Mouse (Mus musculus) kidney, adult 2 months (tissue): ENCODE measurements at regions not wholly inside any gene's neighbourhood (a gene's known extent, or its start where the extent isn't known, plus 50 kb on each side); places are given as distances from the start of the nearest gene placed in this dataset.

Experiments
- CTCF ChIP-seq: fragments of 200-500 bp; conservative IDR thresholded peaks from 2 replicates; pipeline ENCODE4 v1.5.1; 2011; ENCODE audit warnings: low read depth, mild to moderate bottlenecking, control low read depth, low read length, moderate library complexity, mixed read lengths; ENCODE audit not compliant: insufficient read depth, insufficient read length
- POLR2A ChIP-seq: fragments of 200-500 bp; IDR thresholded peaks from one replicate; pipeline ENCODE4 v1.6.1; 2011; ENCODE audit warnings: low read depth, low read length, control low read depth

DNA sequence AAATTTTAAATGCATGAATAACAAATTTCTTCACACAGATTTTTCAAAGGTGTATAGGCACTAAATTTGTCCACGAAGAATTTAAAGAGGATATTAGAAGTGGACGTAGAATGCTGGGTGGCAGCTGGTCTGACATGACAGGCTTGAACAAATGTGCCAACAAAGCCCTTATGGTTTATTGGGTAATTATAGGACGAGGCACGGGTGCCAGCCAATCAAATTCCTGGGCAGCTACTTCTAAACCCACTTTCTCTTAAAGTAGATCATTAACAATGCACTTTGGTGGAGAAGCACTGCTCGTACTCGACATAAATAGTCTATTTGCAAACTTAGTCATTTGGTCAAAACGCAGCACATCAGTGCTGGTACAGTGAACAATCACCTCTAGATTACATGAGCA lies 626.4 kb downstream of the 1700064H15Rik start:
- TF ChIP-seq CTCF = no peak
- TF ChIP-seq POLR2A = no peak
